In genomic region chr3:95124972-95125371, GRCm38 (mm10) we compare ENCODE assay signal across 8 mouse cellular contexts. TPM values are rescaled to one million over a fixed set of nuclear protein-coding genes. Genes with fewer than 3 reads are reported as not detected.
DNase-seq lines count a peak whose midpoint lies in the region; ATAC-seq lines count a peak whose summit lies in the region.

No protein-coding gene starts in this region.

- no peak overlapping the region for H3K4me3 ChIP-seq in forebrain, embryonic 13.5 days
- H3K4me3 ChIP-seq in forebrain, embryonic 11.5 days (ENCODE audit: low read depth, low read length), result no peak overlapping the region
- no peak overlapping the region for H3K4me3 ChIP-seq in midbrain, embryonic 13.5 days (replicated peaks)
- no peak overlapping the region for H3K4me3 ChIP-seq in midbrain, embryonic 11.5 days (ENCODE audit: low read depth, low read length)
- H3K4me3 ChIP-seq in heart, embryonic 15.5 days, result no peak overlapping the region

- H3K4me1 ChIP-seq in forebrain, embryonic 13.5 days, result peaks cover 14% of the 10 kb centered on the region
- H3K4me1 ChIP-seq in forebrain, embryonic 11.5 days (replicated peaks; ENCODE audit: control insufficient read depth, insufficient read depth, low read length), result no peaks in the 10 kb centered on the region
- H3K4me1 ChIP-seq in midbrain, embryonic 13.5 days (replicated peaks), result 0 out of 2 replicates have a peak, but pooled peaks cover 3% of the 10 kb centered on the region
- H3K4me1 ChIP-seq in midbrain, embryonic 11.5 days (ENCODE audit: control insufficient read depth, insufficient read depth, low read length), result no peaks in the 10 kb centered on the region
- peaks cover 21% of the 10 kb centered on the region for H3K4me1 ChIP-seq in heart, embryonic 15.5 days (replicated peaks)

- 0 out of 2 replicates have a peak overlapping the region, but pooled peaks have one; percentile 63 for H3K27ac ChIP-seq in forebrain, embryonic 13.5 days
- H3K27ac ChIP-seq in forebrain, embryonic 11.5 days (ENCODE audit: low read depth, low read length), result no peak overlapping the region
- 0 out of 2 replicates have a peak overlapping the region, but pooled peaks have one; percentile 19 for H3K27ac ChIP-seq in midbrain, embryonic 13.5 days
- no peak overlapping the region for H3K27ac ChIP-seq in midbrain, embryonic 11.5 days (ENCODE audit: low read depth, low read length)
- peak overlapping the region; percentile 66 for H3K27ac ChIP-seq in heart, embryonic 15.5 days

- no peak for DNase-seq in forebrain, embryonic 11.5 days (ENCODE audit: low spot score)
- DNase-seq in midbrain, embryonic 11.5 days (ENCODE audit: low spot score, missing footprints), result no peak
- no peak for DNase-seq in cerebellum, adult 9-10 months

- H3K27me3 ChIP-seq in forebrain, embryonic 13.5 days, result no peaks in the 10 kb centered on the region
- no peaks in the 10 kb centered on the region for H3K27me3 ChIP-seq in forebrain, embryonic 11.5 days (ENCODE audit: control insufficient read depth, insufficient read depth, low read length)
- no peaks in the 10 kb centered on the region for H3K27me3 ChIP-seq in midbrain, embryonic 13.5 days
- H3K27me3 ChIP-seq in midbrain, embryonic 11.5 days (ENCODE audit: control insufficient read depth, insufficient read depth, low read length), result no peaks in the 10 kb centered on the region
- no peaks in the 10 kb centered on the region for H3K27me3 ChIP-seq in heart, embryonic 15.5 days

- H3K9me3 ChIP-seq in forebrain, embryonic 13.5 days (replicated peaks), result no peaks in the 10 kb centered on the region
- H3K9me3 ChIP-seq in forebrain, embryonic 11.5 days (ENCODE audit: control insufficient read depth, low read length), result no peaks in the 10 kb centered on the region
- H3K9me3 ChIP-seq in midbrain, embryonic 13.5 days, result no peaks in the 10 kb centered on the region
- no peaks in the 10 kb centered on the region for H3K9me3 ChIP-seq in midbrain, embryonic 11.5 days (ENCODE audit: control insufficient read depth, low read length)
- no peaks in the 10 kb centered on the region for H3K9me3 ChIP-seq in heart, embryonic 15.5 days (replicated peaks)

- H3K9ac ChIP-seq in forebrain, embryonic 13.5 days, result no peak overlapping the region; the same call in 1 of the 2 replicates
- no peak overlapping the region for H3K9ac ChIP-seq in forebrain, embryonic 11.5 days (ENCODE audit: low read length)
- H3K9ac ChIP-seq in midbrain, embryonic 13.5 days (replicated peaks), result no peak overlapping the region
- H3K9ac ChIP-seq in midbrain, embryonic 11.5 days (ENCODE audit: low read length), result no peak overlapping the region
- no peak overlapping the region for H3K9ac ChIP-seq in heart, embryonic 15.5 days

- 19% methylated on average over 5 of the region's 5 CpGs for WGBS in forebrain, embryonic 13.5 days
- 68% methylated on average over 5 of the region's 5 CpGs for WGBS in forebrain, embryonic 11.5 days
- WGBS in midbrain, embryonic 13.5 days, result 46% methylated on average over 5 of the region's 5 CpGs
- 59% methylated on average over 5 of the region's 5 CpGs for WGBS in midbrain, embryonic 11.5 days
- 4% methylated on average over 5 of the region's 5 CpGs for WGBS in heart, embryonic 15.5 days

- no peak overlapping the region for H3K4me2 ChIP-seq in forebrain, embryonic 13.5 days
- H3K4me2 ChIP-seq in forebrain, embryonic 11.5 days (ENCODE audit: low read depth, low read length, severe bottlenecking), result no peak overlapping the region
- no peak overlapping the region for H3K4me2 ChIP-seq in midbrain, embryonic 13.5 days (replicated peaks)
- no peak overlapping the region for H3K4me2 ChIP-seq in midbrain, embryonic 11.5 days
- H3K4me2 ChIP-seq in heart, embryonic 15.5 days, result peak overlapping the region; percentile 10; the same call in 1 of the 2 replicates

- ATAC-seq in forebrain, embryonic 13.5 days, result peak; percentile 60; the same call in 1 of the 2 replicates
- no peak for ATAC-seq in forebrain, embryonic 11.5 days (replicated peaks; ENCODE audit: low FRiP score)
- ATAC-seq in midbrain, embryonic 13.5 days, result no peak
- ATAC-seq in midbrain, embryonic 11.5 days (ENCODE audit: low FRiP score), result no peak
- peak; percentile 56 for ATAC-seq in heart, embryonic 15.5 days (replicated peaks; ENCODE audit: insufficient number of reproducible peaks, insufficient read depth, low FRiP score, low read depth)
- 0 out of 2 replicates have a peak, but pooled peaks have one; percentile 9 for ATAC-seq in megakaryocyte-erythroid progenitor cell, adult 5-6 weeks (replicated peaks; ENCODE audit: low FRiP score, low TSS enrichment, poor library complexity, severe bottlenecking)
- ATAC-seq in cerebellum, adult (ENCODE audit: insufficient number of reproducible peaks, low FRiP score, low TSS enrichment), result no peak

- peaks cover 49% of the 10 kb centered on the region for H3K36me3 ChIP-seq in forebrain, embryonic 13.5 days (ENCODE audit: poor library complexity, severe bottlenecking)
- peaks cover 19% of the 10 kb centered on the region for H3K36me3 ChIP-seq in forebrain, embryonic 11.5 days (ENCODE audit: control insufficient read depth, insufficient read depth, low read length)
- peaks cover 48% of the 10 kb centered on the region for H3K36me3 ChIP-seq in midbrain, embryonic 13.5 days
- peaks cover 15% of the 10 kb centered on the region for H3K36me3 ChIP-seq in midbrain, embryonic 11.5 days (ENCODE audit: control insufficient read depth, insufficient read depth, low read length)
- H3K36me3 ChIP-seq in heart, embryonic 15.5 days, result peaks cover 30% of the 10 kb centered on the region

RNA-seq across cellular contexts. Expression of gene Tmod4, which starts 0.7 kb away (rescaled TPM):
- 0.72 and 0.81 TPM in 2 replicates for polyA plus RNA-seq in forebrain, embryonic 13.5 days (2015; fragmentation: Nextera tagmentation; extraction: Ambion mirVana)
- 0.37 and 0.75 TPM in 2 replicates for polyA plus RNA-seq in forebrain, embryonic 11.5 days (2014; fragmentation: Nextera tagmentation; extraction: Ambion mirVana)
- 1.0 and 1.8 TPM in 2 replicates for polyA plus RNA-seq in midbrain, embryonic 13.5 days (2015; fragmentation: Nextera tagmentation; extraction: Ambion mirVana)
- 0.97 TPM in 1 of 2 replicates, not detected in the other for polyA plus RNA-seq in midbrain, embryonic 11.5 days (2014; fragmentation: Nextera tagmentation; extraction: Ambion mirVana)
- polyA plus RNA-seq in heart, embryonic 15.5 days (2015; fragmentation: Nextera tagmentation; extraction: Ambion mirVana), result 1.4 and 2.1 TPM in 2 replicates
- 2.4 and 5.1 TPM in 2 replicates for total RNA-seq in megakaryocyte-erythroid progenitor cell, adult 5-6 weeks (2014; fragmentation: Nextera tagmentation)
- 0.99 and 2.9 TPM in 2 replicates for total RNA-seq in megakaryocyte-erythroid progenitor cell, adult 5-6 weeks (2017)

RNA-seq across cellular contexts. Expression of gene Scnm1, which starts 8.8 kb away (rescaled TPM):
- polyA plus RNA-seq in forebrain, embryonic 13.5 days (2015; fragmentation: Nextera tagmentation; extraction: Ambion mirVana), result 99.5 and 106 TPM in 2 replicates
- 77.4 and 88.0 TPM in 2 replicates for polyA plus RNA-seq in forebrain, embryonic 11.5 days (2014; fragmentation: Nextera tagmentation; extraction: Ambion mirVana)
- 99.2 and 103 TPM in 2 replicates for polyA plus RNA-seq in midbrain, embryonic 13.5 days (2015; fragmentation: Nextera tagmentation; extraction: Ambion mirVana)
- polyA plus RNA-seq in midbrain, embryonic 11.5 days (2014; fragmentation: Nextera tagmentation; extraction: Ambion mirVana), result 84.9 and 86.3 TPM in 2 replicates
- 51.0 and 54.2 TPM in 2 replicates for polyA plus RNA-seq in heart, embryonic 15.5 days (2015; fragmentation: Nextera tagmentation; extraction: Ambion mirVana)
- total RNA-seq in megakaryocyte-erythroid progenitor cell, adult 5-6 weeks (2014; fragmentation: Nextera tagmentation), result 59.1 and 86.0 TPM in 2 replicates
- total RNA-seq in megakaryocyte-erythroid progenitor cell, adult 5-6 weeks (2017), result 94.4 and 114 TPM in 2 replicates

RNA-seq across cellular contexts. Expression of gene Lysmd1, which starts 8.9 kb away (rescaled TPM):
- 29.6 and 30.8 TPM in 2 replicates for polyA plus RNA-seq in forebrain, embryonic 13.5 days (2015; fragmentation: Nextera tagmentation; extraction: Ambion mirVana)
- polyA plus RNA-seq in forebrain, embryonic 11.5 days (2014; fragmentation: Nextera tagmentation; extraction: Ambion mirVana), result 11.7 and 12.4 TPM in 2 replicates
- 36.2 and 38.1 TPM in 2 replicates for polyA plus RNA-seq in midbrain, embryonic 13.5 days (2015; fragmentation: Nextera tagmentation; extraction: Ambion mirVana)
- polyA plus RNA-seq in midbrain, embryonic 11.5 days (2014; fragmentation: Nextera tagmentation; extraction: Ambion mirVana), result 16.1 and 17.4 TPM in 2 replicates
- polyA plus RNA-seq in heart, embryonic 15.5 days (2015; fragmentation: Nextera tagmentation; extraction: Ambion mirVana), result 9.4 and 10.4 TPM in 2 replicates
- total RNA-seq in megakaryocyte-erythroid progenitor cell, adult 5-6 weeks (2014; fragmentation: Nextera tagmentation), result 5.4 and 6.9 TPM in 2 replicates
- 6.2 and 7.2 TPM in 2 replicates for total RNA-seq in megakaryocyte-erythroid progenitor cell, adult 5-6 weeks (2017)

RNA-seq across cellular contexts. Expression of gene Vps72, which starts 14.2 kb away (rescaled TPM):
- polyA plus RNA-seq in forebrain, embryonic 13.5 days (2015; fragmentation: Nextera tagmentation; extraction: Ambion mirVana), result 266 and 271 TPM in 2 replicates
- 249 and 274 TPM in 2 replicates for polyA plus RNA-seq in forebrain, embryonic 11.5 days (2014; fragmentation: Nextera tagmentation; extraction: Ambion mirVana)
- polyA plus RNA-seq in midbrain, embryonic 13.5 days (2015; fragmentation: Nextera tagmentation; extraction: Ambion mirVana), result 256 and 262 TPM in 2 replicates
- 221 and 238 TPM in 2 replicates for polyA plus RNA-seq in midbrain, embryonic 11.5 days (2014; fragmentation: Nextera tagmentation; extraction: Ambion mirVana)
- polyA plus RNA-seq in heart, embryonic 15.5 days (2015; fragmentation: Nextera tagmentation; extraction: Ambion mirVana), result 79.5 and 99.3 TPM in 2 replicates
- total RNA-seq in megakaryocyte-erythroid progenitor cell, adult 5-6 weeks (2014; fragmentation: Nextera tagmentation), result 62.9 and 64.1 TPM in 2 replicates
- 105 and 121 TPM in 2 replicates for total RNA-seq in megakaryocyte-erythroid progenitor cell, adult 5-6 weeks (2017)

RNA-seq across cellular contexts. Expression of gene Tnfaip8l2, which starts 17.2 kb away (rescaled TPM):
- 1.1 and 1.2 TPM in 2 replicates for polyA plus RNA-seq in forebrain, embryonic 13.5 days (2015; fragmentation: Nextera tagmentation; extraction: Ambion mirVana)
- 1.3 and 1.9 TPM in 2 replicates for polyA plus RNA-seq in forebrain, embryonic 11.5 days (2014; fragmentation: Nextera tagmentation; extraction: Ambion mirVana)
- 2.3 and 2.8 TPM in 2 replicates for polyA plus RNA-seq in midbrain, embryonic 13.5 days (2015; fragmentation: Nextera tagmentation; extraction: Ambion mirVana)
- polyA plus RNA-seq in midbrain, embryonic 11.5 days (2014; fragmentation: Nextera tagmentation; extraction: Ambion mirVana), result 2.2 and 2.9 TPM in 2 replicates
- 2.5 and 4.8 TPM in 2 replicates for polyA plus RNA-seq in heart, embryonic 15.5 days (2015; fragmentation: Nextera tagmentation; extraction: Ambion mirVana)
- total RNA-seq in megakaryocyte-erythroid progenitor cell, adult 5-6 weeks (2014; fragmentation: Nextera tagmentation), result 3.3 and 8.1 TPM in 2 replicates
- 3.1 and 6.7 TPM in 2 replicates for total RNA-seq in megakaryocyte-erythroid progenitor cell, adult 5-6 weeks (2017)

Comparison
In these comparisons a context has a peak if more than half of its experiments do, and no peak if none do; other contexts are left out.
1. ATAC-seq: peak in forebrain, embryonic 13.5 days (single experiment), heart, embryonic 15.5 days (single experiment) and megakaryocyte-erythroid progenitor cell, adult 5-6 weeks (single experiment); none in forebrain, embryonic 11.5 days (single experiment), midbrain, embryonic 13.5 days (single experiment), midbrain, embryonic 11.5 days (single experiment) and cerebellum, adult (single experiment).
2. H3K27ac ChIP-seq: peak in forebrain, embryonic 13.5 days (single experiment), midbrain, embryonic 13.5 days (single experiment) and heart, embryonic 15.5 days (single experiment); none in forebrain, embryonic 11.5 days (single experiment) and midbrain, embryonic 11.5 days (single experiment).